Mouse (Mus musculus): ENCODE results near the gene Cacna1d.

- TF ChIP-seq CTCF (IDR thresholded peaks at IDR 0.05; ENCODE audit: low read depth) = no peak
- no peak for TF ChIP-seq EP300 (optimal IDR thresholded peaks at IDR 0.05)
Measured at GRCm38 (mm10) chr14:30428757-30429156, 62.5 kb downstream of the Cacna1d start.

Measured in stomach, postnatal 0 days (tissue).